Mouse (Mus musculus) lung, embryonic 15.5 days (tissue): ENCODE measurements at regions not wholly inside any gene's neighbourhood (a gene's known extent, or its start where the extent isn't known, plus 50 kb on each side); places are given as distances from the start of the nearest gene placed in this dataset.
"Not testable (repeated sequence)": the region's sequence is repeated elsewhere in the genome, so short reads cannot be mapped to it uniquely, and the experiment has no call there.

Experiments used
- ATAC-seq: fragments of 200-750 bp; cut with Nextera tagmentation; 2 replicates; pipeline ENCODE4 v1.8.0; 2017; ENCODE audit warnings: moderate number of reproducible peaks, borderline replicate concordance; ENCODE audit not compliant: low FRiP score, low TSS enrichment; ENCODE audit errors: extremely low read depth
- H3K27ac ChIP-seq: fragments of 300-500 bp; sonication (generic); 2 replicates; pipeline ENCODE4 v1.5.1; 2015; ENCODE audit warnings: moderate library complexity, mild to moderate bottlenecking, inconsistent platforms
- H3K27me3 ChIP-seq: fragments of 300-500 bp; sonication (generic); 2 replicates; pipeline ENCODE4 v1.6.1; 2015; ENCODE audit warnings: inconsistent platforms
- H3K36me3 ChIP-seq: fragments of 300-500 bp; sonication (generic); 2 replicates; pipeline ENCODE4 v1.6.1; 2015; ENCODE audit warnings: inconsistent platforms
- H3K4me1 ChIP-seq: fragments of 300-500 bp; sonication (generic); 2 replicates; pipeline ENCODE4 v1.6.1; 2015; ENCODE audit warnings: inconsistent platforms
- H3K4me2 ChIP-seq: fragments of 300-500 bp; sonication (generic); 2 replicates; pipeline ENCODE4 v1.6.1; 2015; ENCODE audit warnings: inconsistent platforms, mild to moderate bottlenecking, moderate library complexity
- H3K4me3 ChIP-seq: fragments of 300-500 bp; sonication (generic); 2 replicates; pipeline ENCODE4 v1.5.1; 2015; ENCODE audit warnings: mild to moderate bottlenecking, inconsistent platforms
- H3K9ac ChIP-seq: fragments of 300-500 bp; sonication (generic); 2 replicates; pipeline ENCODE4 v1.6.1; 2015; ENCODE audit warnings: inconsistent platforms
- H3K9me3 ChIP-seq: fragments of 300-500 bp; sonication (generic); 2 replicates; pipeline ENCODE4 v1.6.1; 2016; ENCODE audit warnings: inconsistent platforms
- WGBS: fragments of 180-500 bp; shearing (Covaris S2); methylation state at CpG from one replicate; pipeline ENCODE4 v1.1.7; 2015; 5-methylcytosine and 5-hydroxymethylcytosine counted together

DNA sequence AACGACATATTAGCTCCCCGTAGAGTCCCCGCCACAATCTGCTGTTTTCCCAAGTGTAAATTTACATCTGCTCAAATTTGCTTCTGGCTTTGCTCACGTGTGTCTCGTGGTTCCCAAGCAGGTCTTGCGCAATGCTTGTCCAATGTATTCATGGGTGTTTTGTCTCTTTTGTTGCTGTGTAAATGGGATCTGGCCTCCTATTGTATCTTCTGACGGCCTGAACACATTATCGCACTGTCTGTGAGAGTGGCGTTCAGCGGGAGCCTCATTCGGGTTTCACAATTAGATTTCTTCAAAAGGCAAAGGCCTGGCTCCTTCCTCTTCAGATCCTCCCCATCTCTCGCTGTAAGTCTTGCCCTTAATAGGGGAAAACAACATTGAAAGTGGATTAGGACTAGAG is 274.5 kb downstream of the Fam19a5 start:
- Histone ChIP-seq H3K4me1 (no peaks in the 10 kb centered on the region), H3K9me3 (no peaks in the 10 kb centered on the region), H3K4me3 (no peak overlapping the region), H3K27me3 (no peaks in the 10 kb centered on the region), H3K27ac (no peak overlapping the region), H3K4me2 (no peak overlapping the region), H3K9ac (no peak overlapping the region), H3K36me3 (no peaks in the 10 kb centered on the region)
- no peak for ATAC-seq
- 85% methylated on average over 12 of the region's 12 CpGs for WGBS

GRCm38 (mm10) chr15:87842097-87842496 is 298.0 kb downstream of the Fam19a5 start:
- Histone ChIP-seq H3K4me1 (no peaks in the 10 kb centered on the region), H3K9ac (no peak overlapping the region), H3K4me2 (no peak overlapping the region), H3K4me3 (no peak overlapping the region), H3K27me3 (no peaks in the 10 kb centered on the region), H3K36me3 (no peaks in the 10 kb centered on the region), H3K9me3 (no peaks in the 10 kb centered on the region), H3K27ac (no peak overlapping the region)
- ATAC-seq, result no peak
- WGBS, result 40% methylated on average over 3 of the region's 3 CpGs

DNA sequence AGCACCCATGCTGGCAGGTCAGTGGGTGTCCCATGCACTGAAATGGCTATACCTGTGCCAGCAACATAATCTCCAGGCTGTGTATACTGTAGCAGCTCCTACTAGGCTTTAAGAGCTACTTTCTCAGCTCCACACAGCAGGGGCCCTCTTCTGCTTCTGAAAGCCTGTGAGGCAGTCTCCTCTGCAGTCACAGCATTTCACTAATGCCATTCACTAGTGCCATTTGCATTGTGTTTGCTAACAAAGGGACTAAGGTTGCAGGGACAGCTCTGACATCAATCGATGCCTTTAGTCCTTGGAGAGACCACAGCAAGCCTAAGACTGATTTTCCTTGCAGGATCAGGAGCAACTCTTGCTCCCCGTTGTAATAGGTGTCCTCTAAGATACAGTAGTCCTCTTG is 315.0 kb downstream of the Fam19a5 start:
- Histone ChIP-seq H3K4me2 (no peak overlapping the region), H3K4me3 (no peak overlapping the region), H3K9me3 (no peaks in the 10 kb centered on the region), H3K36me3 (no peaks in the 10 kb centered on the region), H3K4me1 (no peaks in the 10 kb centered on the region), H3K27me3 (no peaks in the 10 kb centered on the region), H3K27ac (no peak overlapping the region), H3K9ac (no peak overlapping the region)
- WGBS, result 34% methylated on average over 2 of the region's 2 CpGs
- ATAC-seq, result no peak

DNA sequence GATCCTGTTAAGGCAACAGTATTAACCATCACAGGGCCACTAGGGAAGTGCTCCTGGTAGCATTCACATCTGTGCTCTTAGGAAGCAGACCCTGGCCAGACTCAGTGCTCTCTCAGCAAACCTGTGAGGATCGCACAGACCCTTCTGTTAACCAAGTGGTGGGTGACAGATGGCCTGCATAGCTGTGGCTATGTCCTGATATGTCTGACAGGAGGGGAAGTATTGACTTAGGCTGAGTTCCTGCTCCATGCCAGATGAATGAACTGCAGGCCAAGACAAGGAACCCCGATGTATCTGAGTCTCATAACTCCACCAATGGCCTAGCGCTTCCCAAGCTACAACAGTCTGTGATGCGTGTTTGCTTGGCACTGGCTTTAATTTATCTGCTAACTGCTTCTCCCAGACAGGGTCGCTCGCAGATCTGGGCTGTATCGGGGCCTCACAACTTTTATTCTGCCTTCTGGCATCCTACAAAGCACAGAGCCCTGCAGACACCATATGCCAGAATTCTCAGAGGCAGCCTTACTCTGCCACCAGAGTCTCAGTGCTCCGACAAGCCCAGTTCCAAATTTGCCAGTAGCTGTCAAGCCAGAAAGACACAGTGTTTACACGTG is 332.3 kb downstream of the Fam19a5 start:
- Histone ChIP-seq H3K36me3 (no peaks in the 10 kb centered on the region), H3K9me3 (no peaks in the 10 kb centered on the region), H3K4me2 (no peak overlapping the region), H3K9ac (no peak overlapping the region), H3K4me3 (no peak overlapping the region), H3K4me1 (no peaks in the 10 kb centered on the region), H3K27me3 (no peaks in the 10 kb centered on the region), H3K27ac (no peak overlapping the region)
- ATAC-seq, result no peak
- WGBS, result 64% methylated on average over 9 of the region's 9 CpGs

GRCm38 (mm10) chr15:87890903-87891302 is 346.8 kb downstream of the Fam19a5 start:
- no peak for ATAC-seq
- Histone ChIP-seq H3K27ac (no peak overlapping the region), H3K9ac (no peak overlapping the region), H3K4me2 (no peak overlapping the region), H3K27me3 (no peaks in the 10 kb centered on the region), H3K9me3 (no peaks in the 10 kb centered on the region), H3K4me1 (no peaks in the 10 kb centered on the region), H3K4me3 (no peak overlapping the region), H3K36me3 (no peaks in the 10 kb centered on the region)
- 73% methylated on average over 5 of the region's 5 CpGs for WGBS

- not testable (repeated sequence) for H3K4me3 ChIP-seq, H3K27ac ChIP-seq, H3K4me2 ChIP-seq, H3K9me3 ChIP-seq, H3K27me3 ChIP-seq, ATAC-seq, H3K9ac ChIP-seq, H3K36me3 ChIP-seq, H3K4me1 ChIP-seq
- 82% methylated on average over 6 of the region's 6 CpGs for WGBS
These were observed 350.8 kb downstream of the Fam19a5 start for GRCm38 (mm10) chr15:87894866-87895265.

- WGBS, result 82% methylated on average over 4 of the region's 4 CpGs
- ATAC-seq, result no peak
- Histone ChIP-seq H3K9ac (no peak overlapping the region), H3K4me3 (no peak overlapping the region), H3K4me1 (no peaks in the 10 kb centered on the region), H3K27me3 (no peaks in the 10 kb centered on the region), H3K9me3 (no peaks in the 10 kb centered on the region), H3K36me3 (no peaks in the 10 kb centered on the region), H3K4me2 (no peak overlapping the region), H3K27ac (no peak overlapping the region)
These were observed 354.6 kb downstream of the Fam19a5 start for GRCm38 (mm10) chr15:87898655-87899054.

- H3K36me3 ChIP-seq, result no peaks in the 10 kb centered on the region
- no peak for ATAC-seq
- no peaks in the 10 kb centered on the region for H3K4me1 ChIP-seq
- no peaks in the 10 kb centered on the region for H3K27me3 ChIP-seq
- no peak overlapping the region for H3K4me2 ChIP-seq
- WGBS, result 80% methylated on average over 6 of the region's 6 CpGs
- no peak overlapping the region for H3K27ac ChIP-seq
- H3K9ac ChIP-seq, result no peak overlapping the region
- H3K9me3 ChIP-seq, result no peaks in the 10 kb centered on the region
- no peak overlapping the region for H3K4me3 ChIP-seq
These were observed 360.3 kb downstream of the Fam19a5 start for GRCm38 (mm10) chr15:87904436-87904835.

DNA sequence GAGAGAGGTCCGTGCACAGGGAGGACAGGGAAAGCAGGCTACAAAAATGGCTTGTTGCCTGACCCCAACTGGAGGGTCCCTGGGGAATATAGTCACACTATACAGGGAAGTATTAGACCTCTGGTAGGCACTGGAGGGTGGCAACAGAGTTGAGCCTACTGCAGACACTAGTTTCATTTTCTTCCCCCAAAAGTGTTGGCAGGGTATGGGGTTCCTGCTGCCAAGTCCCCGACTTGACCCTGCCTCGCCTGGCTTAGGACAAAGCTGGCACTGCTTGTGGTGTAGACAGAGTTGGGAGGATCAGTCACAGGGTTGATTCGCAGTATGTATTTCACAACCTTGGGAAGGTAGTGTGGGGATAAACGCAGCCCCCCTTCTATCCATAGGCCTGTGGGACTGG is 362.2 kb downstream of the Fam19a5 start:
- Histone ChIP-seq H3K9me3 (no peaks in the 10 kb centered on the region), H3K27ac (no peak overlapping the region), H3K4me2 (no peak overlapping the region), H3K4me3 (no peak overlapping the region), H3K27me3 (no peaks in the 10 kb centered on the region), H3K4me1 (no peaks in the 10 kb centered on the region), H3K36me3 (no peaks in the 10 kb centered on the region), H3K9ac (no peak overlapping the region)
- WGBS, result 79% methylated on average over 5 of the region's 5 CpGs
- ATAC-seq, result no peak

GRCm38 (mm10) chr15:87922091-87922490 is 378.0 kb downstream of the Fam19a5 start:
- H3K27me3 ChIP-seq, result no peaks in the 10 kb centered on the region
- 78% methylated on average over 9 of the region's 9 CpGs for WGBS
- H3K27ac ChIP-seq, result no peak overlapping the region
- no peak overlapping the region for H3K4me2 ChIP-seq
- H3K9me3 ChIP-seq, result no peaks in the 10 kb centered on the region
- no peak for ATAC-seq
- no peak overlapping the region for H3K4me3 ChIP-seq
- no peak overlapping the region for H3K9ac ChIP-seq
- H3K4me1 ChIP-seq, result no peaks in the 10 kb centered on the region
- no peaks in the 10 kb centered on the region for H3K36me3 ChIP-seq

DNA sequence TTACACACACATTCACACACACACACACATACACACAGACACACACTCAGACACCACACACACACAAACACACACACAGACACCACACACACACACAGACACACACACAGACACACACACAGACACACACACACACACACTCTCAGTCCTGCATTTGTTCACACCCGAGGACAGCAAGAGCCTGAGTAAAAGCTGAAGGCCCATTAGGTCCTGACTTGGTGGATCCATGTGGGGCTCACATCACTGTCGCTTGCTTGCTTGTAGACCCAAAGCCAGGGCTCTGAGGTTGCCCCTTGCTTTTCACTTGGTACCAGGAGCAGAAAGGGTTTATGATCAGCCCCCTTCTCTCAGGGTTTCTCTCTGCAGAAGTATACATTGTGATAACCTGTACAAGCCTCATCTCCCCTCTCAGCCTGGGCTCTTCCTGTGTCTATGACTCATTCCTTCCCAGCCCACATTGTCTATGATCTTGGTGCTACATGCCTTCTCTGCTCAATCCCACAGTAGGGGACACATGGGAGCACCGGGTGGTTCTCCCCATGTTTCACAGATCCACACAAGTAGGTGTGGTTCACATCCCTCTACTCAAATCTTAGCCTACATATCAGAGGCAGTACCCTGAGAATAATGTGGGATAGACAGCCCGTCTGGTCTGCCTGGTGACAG is 378.8 kb downstream of the Fam19a5 start:
- Histone ChIP-seq H3K4me2 (no peak overlapping the region), H3K27me3 (no peaks in the 10 kb centered on the region), H3K9me3 (no peaks in the 10 kb centered on the region), H3K4me1 (no peaks in the 10 kb centered on the region), H3K36me3 (no peaks in the 10 kb centered on the region), H3K9ac (no peak overlapping the region), H3K4me3 (no peak overlapping the region), H3K27ac (no peak overlapping the region)
- 75% methylated on average over 4 of the region's 4 CpGs for WGBS
- no peak for ATAC-seq

DNA sequence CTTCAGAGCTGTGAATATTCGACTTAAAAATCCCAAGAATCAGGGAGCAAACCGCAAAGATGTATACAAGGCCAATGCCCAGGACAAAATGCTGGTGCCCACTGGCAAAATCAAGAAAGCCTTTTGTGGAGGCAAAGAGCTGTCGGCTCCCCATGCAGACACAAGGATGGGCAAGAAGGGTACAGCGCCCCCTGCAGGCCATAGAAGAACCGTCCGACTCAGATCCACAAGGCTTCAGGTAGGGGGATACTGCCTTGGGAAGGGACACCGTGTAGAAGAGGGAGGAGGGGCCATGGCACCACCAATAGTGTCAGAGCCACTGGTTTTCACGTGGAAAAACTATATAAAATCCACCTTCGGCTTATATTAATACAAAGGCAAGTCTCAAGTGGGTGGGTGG is 379.8 kb downstream of the Fam19a5 start:
- Histone ChIP-seq H3K36me3 (no peaks in the 10 kb centered on the region), H3K27ac (no peak overlapping the region), H3K9ac (no peak overlapping the region), H3K27me3 (no peaks in the 10 kb centered on the region), H3K4me2 (no peak overlapping the region), H3K9me3 (no peaks in the 10 kb centered on the region), H3K4me3 (no peak overlapping the region), H3K4me1 (no peaks in the 10 kb centered on the region)
- 28% methylated on average over 9 of the region's 9 CpGs for WGBS
- ATAC-seq, result no peak

DNA sequence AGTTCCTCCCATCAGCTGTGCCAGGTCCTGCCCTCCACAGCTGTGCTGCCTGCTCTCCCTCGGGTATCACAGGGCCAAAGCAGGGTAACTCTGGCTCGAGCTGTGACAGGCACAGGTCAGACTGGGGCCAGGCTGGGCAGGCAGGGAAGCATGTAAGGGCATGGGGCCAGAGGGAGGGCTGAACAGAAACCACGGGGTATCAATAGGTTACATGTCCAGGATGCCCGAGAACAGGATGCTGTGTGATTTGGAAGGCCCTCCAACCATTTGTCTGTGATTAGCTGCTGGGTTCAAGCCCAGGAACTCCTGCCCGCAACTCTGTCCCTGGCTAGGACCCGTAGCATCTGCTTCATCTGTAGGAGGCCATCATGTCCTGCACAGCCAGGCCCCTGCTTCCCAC is 391.9 kb downstream of the Fam19a5 start:
- Histone ChIP-seq H3K36me3 (no peaks in the 10 kb centered on the region), H3K9ac (no peak overlapping the region), H3K4me1 (no peaks in the 10 kb centered on the region), H3K4me2 (no peak overlapping the region), H3K27ac (no peak overlapping the region), H3K4me3 (no peak overlapping the region), H3K27me3 (no peaks in the 10 kb centered on the region), H3K9me3 (no peaks in the 10 kb centered on the region)
- ATAC-seq, result no peak
- WGBS, result 67% methylated on average over 6 of the region's 6 CpGs
